Mouse (Mus musculus) T-cell, adult 2 months (primary cell): ENCODE data around the gene Rapgef3.

ENCODE experiments used
- DNase-seq: peaks from one replicate; pipeline ENCODE4 v3.0.0; 2022; ENCODE audit warnings: low spot score

Rapgef3 gene

DNA sequence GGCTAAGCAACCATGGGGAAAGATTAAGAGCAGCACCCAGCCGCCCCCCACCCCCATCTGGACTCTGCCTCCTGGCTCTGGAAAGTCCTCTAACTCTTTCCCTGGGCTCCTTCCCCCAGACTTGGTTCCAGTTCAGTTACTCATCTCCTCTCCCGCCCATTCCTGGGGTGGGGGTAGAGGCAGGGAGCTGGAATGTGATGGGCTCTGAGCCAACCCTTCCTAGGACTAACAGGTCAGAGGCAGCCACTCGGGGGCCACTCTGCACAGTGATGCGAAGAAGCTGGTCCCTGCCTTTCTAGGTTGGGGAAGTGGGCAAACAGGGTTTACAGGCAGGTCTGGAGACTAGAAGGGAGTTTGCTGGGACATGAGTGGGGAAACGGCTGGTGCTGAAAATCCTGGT, 5.3 kb upstream of the Rapgef3 start:
- DNase-seq: no peak

GRCm38 (mm10) chr15:97770280-97770679, 2.5 kb upstream of the Rapgef3 start:
- no peak for DNase-seq

DNA sequence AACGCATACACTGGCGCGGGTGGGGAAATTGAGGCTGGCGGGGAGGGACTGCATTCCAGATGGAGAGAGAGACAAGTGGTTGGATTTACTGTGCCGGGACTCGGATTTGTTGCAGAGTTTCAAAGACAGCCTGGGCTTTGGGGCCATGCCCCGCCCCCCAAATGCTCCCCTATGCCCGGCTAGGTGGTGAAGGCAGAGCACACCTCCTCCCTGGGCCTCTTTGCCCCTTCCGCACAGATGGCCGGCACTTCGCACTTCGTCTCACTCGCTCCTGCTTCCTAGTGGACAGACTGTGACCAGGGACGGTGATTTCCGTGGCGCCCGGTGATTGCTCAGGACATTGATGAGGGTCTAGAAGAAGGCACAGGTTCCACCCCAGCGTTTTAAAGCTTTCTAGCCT, 420 bp upstream of the Rapgef3 start:
- no peak for DNase-seq

DNA sequence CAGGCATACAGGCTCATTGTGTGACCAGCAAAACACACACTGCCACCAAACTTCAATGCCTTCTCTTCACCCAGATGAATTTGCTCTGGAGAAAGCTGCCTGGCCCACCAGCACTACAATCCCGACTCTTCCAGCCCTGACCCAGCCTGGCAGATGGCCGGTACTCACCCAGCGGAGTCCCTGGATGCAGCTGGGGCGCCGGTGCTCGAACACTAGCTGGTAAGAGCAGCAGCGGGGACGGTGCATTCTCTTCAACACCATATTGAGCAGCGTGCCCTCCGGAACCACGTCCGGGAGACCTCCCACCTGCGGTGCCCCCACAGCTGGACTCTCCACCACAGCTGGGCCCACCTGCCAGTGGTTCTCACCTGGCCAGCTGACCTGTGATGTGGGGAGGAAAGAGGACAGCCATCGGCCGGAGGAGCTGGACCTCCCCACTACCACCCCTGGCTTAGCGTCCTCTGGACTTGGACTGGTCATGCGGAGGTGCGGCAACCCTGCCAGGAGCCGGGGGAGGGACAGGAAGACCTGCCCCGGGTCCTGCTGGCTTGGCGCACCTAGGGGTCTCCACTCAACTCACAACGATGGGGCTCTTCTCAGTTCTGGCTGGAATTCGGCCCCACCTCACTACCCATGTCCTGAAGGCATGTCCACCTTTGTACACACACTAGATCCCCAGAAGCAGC, 1.0 kb downstream of the Rapgef3 start:
- DNase-seq: no peak

DNA sequence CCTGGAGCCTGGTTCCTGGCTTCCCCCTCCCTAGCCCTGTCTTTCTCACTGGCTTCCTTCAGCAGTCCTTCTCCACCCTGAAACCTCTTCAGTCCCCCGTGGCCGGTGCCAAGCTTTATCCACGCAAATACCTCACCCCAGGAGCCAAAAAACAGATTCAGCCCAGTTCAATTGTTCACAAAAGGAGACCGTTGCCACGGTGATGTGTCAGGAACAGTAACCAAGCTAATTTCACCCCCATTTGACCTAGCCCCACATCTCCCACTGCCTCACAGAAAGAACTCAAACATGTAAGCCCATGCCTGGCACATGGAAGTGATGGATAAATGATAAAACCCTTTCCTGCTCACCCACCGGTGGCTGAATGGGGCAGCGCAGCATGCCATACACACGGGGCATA, 1.6 kb downstream of the Rapgef3 start:
- no peak for DNase-seq

DNA sequence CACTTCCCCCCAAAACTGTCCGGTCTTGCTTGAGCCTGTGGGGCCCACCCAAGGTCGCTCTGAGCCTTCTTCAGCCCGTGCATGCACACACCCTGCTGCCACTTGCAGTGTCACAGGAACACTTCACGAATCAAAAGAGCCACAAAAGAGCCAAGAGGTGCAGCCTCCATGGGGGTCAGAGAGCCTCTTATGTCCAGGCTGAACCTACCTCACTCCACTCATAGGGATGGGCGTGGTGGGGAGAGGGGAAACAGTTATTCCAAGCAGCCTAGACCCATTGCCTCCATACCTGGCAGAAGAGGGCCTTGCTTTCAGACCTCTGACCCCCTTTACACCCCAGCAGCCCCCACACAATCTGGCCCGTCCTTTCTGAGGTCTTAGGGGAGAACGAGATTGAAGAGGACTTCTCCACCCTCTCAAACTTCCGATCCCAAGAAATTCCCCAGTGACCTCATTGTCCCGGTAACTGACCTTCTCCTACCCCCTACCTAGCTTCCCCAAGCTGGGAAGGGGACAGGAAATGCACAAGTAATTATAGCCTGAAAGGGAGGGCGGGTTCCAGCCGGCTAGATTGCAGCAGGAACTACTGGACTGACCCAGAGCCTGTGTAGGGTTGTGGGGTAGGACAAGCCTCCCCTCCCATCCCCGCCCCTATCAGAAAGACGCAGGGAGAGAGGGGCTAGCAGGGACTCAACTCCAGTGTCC, 2.5 kb downstream of the Rapgef3 start:
- DNase-seq: no peak

DNA sequence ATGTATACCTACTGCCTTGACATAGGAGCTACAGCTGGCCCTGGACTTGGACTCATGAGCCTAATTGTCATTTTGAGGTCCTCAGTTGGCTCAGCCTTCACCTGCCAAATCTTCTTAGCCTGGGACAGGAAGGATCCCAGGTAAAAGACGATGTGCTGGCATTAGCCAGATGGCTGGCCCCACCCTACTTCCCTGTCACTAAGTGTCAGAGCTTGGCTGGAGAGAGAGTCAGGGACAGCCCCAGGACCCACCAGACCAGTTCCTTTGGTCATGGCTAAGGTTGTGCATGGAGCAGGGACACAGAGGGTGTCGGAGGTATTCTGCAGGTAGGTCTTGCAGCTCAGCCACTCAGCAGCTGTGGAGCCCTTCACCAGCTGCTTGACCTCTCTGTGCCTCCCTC, 3.2 kb downstream of the Rapgef3 start:
- no peak for DNase-seq

- DNase-seq: no peak
Measured at GRCm38 (mm10) chr15:97763256-97764049, 4.3 kb downstream of the Rapgef3 start.

DNA sequence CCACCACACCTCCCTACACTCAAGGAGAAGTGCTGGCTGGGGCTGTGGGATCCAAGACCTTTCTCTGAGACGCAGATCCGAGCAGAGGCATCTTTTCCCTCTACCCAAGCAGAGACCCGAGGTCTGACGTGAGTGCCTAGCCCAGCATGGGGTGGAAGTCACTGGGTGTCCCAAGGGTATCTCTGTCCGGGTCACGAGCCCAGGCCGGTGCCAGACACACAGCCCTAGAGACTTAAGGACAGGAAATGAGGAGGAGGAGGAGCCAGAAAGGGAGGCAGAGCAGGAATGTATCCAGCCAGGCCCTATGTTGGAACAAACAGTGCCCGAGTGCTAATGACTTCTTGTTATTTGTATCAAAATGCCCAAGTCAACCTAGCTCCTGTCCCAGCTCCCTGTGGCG, 5.0 kb downstream of the Rapgef3 start:
- DNase-seq: no peak

DNA sequence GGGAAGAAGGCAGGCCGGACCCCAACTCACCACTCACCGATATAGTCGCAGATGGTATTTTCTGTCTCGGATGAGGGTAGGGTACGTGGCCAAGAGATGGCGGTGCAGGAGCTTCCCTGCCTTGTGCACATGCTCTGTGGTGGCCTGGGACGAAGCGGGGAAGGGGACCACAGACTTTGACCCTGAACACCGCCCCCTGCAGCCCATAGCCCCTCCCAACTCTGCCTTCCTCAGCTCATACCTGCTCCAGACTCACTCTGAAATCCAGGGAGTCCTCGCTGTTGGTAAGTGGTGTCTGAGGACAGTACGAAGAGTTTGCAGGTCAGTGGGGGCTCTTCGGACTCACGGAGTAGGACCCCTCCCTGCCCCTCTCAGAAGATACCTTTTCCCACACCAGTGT, 6.3 kb downstream of the Rapgef3 start:
- no peak for DNase-seq

DNA sequence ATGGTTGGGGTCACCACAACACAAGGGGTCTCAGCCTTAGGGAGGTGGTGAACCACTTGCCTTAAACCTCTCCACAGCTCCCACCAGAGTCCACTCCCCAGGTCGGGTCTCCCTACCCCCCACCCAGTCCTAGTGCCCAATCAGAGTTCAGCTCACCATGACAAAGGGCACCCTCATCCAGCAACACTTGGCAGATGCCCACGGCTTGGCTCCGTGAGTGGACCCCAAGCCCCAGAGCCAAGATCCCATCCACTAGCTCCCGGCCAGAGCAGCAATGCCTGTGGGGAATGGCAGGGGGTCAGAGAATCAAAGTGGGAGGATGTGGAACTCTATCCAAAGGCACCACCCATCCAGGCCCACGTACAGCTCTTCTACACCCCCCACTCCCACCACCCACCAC, 6.8 kb downstream of the Rapgef3 start:
- no peak for DNase-seq

GRCm38 (mm10) chr15:97760006-97760405, 7.8 kb downstream of the Rapgef3 start:
- DNase-seq: no peak

- DNase-seq: no peak
Measured at GRCm38 (mm10) chr15:97755361-97755760, 12.4 kb downstream of the Rapgef3 start.

DNA sequence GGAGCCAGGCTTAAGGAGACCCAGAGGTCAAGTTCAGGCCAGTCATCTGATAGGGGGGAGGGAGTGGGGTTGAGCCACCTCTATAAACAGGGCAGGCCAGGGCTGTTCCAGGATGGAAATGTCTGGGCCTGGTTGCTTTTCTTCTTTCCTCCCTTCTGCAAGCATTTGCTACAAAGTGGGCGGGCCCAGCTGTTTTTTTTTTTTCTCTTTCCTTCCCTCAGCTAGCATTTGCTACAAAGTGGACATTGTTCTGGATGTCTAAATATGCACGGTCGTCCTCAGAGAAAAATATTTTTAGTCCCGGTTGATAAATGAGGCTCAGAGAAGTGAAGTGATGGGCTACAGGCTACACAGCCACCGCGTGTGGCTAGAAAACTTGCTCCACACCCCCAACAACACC, 13.3 kb downstream of the Rapgef3 start:
- DNase-seq: no peak

DNA sequence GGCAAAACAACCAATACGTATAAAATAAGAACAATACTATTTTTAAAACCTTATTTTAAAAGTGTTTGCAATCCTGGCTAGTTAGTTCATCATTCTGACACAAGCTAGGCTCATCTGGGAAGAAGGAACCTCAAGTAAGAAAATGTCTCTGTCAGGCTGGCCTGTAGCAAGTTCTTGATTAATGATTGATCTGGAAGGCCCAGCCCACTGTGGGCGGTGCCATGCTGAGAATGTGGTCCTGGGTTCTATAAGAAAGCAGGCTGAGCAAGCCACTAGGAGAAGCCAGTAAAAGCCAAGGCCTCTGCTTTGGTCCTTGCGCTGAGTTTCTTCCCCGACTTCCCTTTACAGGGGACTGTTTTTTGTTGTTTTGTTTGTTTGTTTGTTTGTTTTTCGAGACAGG, 15.3 kb downstream of the Rapgef3 start:
- no peak for DNase-seq

GRCm38 (mm10) chr15:97751676-97752075, 16.1 kb downstream of the Rapgef3 start:
- peak; percentile 42 for DNase-seq

DNA sequence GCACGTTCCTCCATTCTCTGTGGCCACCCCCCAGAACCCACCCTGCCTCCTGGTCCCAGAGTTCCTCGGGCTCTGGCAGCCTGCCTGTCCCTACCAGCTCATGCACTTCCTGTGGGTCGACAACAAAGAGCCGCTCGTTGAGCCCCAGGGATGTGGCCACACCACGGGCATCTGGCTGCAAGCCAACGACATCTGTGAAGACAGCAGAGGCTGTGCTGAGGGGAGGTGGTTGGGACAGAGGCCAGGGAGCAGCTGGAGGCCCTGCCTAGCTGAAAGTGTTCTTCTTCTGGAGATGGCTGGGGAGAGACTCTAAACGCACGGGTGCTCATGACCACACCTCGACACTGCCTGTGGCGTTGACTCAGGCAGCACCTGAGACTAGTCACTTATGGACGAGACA, 17.1 kb downstream of the Rapgef3 start:
- DNase-seq: peak; percentile 45

GRCm38 (mm10) chr15:97749841-97750240, 17.9 kb downstream of the Rapgef3 start:
- DNase-seq: no peak

GRCm38 (mm10) chr15:97749397-97749796, 18.4 kb downstream of the Rapgef3 start:
- no peak for DNase-seq

GRCm38 (mm10) chr15:97748964-97749363, 18.8 kb downstream of the Rapgef3 start:
- DNase-seq: no peak

DNA sequence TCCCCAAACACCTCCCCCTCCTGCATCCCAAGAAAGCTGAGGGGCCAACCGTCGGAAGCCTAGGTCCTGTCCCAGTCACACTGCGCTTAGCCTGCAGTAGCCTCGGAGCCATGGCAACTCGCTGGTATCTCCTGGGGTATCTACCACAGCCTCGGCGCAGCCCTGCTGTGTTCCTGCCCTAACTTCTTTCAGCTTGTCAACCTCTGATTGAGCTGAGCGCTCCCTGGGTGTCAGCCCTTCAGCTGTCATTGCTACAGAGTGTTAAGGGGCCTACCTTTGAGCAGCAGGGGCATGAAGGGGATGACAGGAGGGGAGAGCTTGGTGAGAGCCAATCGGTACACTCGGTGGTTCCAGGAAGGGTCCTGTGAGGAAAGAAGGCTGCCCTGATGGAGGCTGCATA, 19.5 kb downstream of the Rapgef3 start:
- DNase-seq: no peak

DNA sequence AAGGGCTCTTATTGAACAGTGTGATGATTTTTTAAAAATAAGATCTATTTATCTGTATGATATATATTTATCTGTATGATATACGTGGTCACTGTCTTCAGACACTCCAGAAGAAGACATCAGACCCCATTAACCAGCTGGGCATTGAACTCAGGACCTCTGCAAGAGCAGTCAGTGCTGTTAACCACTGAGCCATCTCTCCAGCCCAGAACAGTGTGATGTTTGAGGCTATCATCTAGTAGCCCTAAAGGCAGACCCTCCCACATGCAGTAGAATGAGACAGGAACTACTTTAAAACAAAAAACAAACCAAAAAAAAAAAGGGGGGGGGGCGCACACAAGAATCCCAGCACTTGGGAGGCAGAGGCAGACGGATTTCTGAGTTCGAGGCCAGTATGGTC, 20.3 kb downstream of the Rapgef3 start:
- DNase-seq: no peak

GRCm38 (mm10) chr15:97746748-97747147, 21.0 kb downstream of the Rapgef3 start:
- no peak for DNase-seq
